Mouse (Mus musculus): Measurements from ENCODE around the gene Pole4. TPM values are rescaled to one million over a fixed set of nuclear protein-coding genes. Genes with fewer than 3 reads are reported as not detected.
A peak's percentile ranks its signal among the peaks of the same experiment; 100 is the strongest.

Gene Pole4
- polyA plus RNA-seq, 1 experiment: 62.9 TPM

DNA sequence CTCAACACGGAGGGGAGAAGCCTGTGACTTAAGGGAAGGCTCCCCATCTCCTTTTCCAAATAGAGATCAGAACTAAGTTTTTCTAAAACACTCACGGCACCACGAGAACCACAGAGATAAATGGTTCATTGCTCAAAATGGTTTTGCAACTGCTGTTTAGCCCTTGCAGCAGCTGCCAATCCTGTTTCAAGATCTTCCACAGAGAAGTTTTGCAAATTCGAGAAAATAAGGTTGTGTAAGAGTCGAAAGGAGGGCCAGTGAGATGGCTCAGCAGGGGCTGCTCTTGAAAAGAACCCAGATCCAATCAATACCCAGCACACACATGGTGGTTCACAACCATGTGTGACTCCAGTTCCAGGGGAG lies 36.3 kb upstream of the Pole4 start:
- peaks cover 67% of the 10 kb centered on the region for H3K4me1 ChIP-seq
- peak overlapping the region; percentile 30 for H3K4me3 ChIP-seq (replicated peaks)
- H3K27me3 ChIP-seq (replicated peaks): no peaks in the 10 kb centered on the region
- H3K36me3 ChIP-seq (replicated peaks; ENCODE audit: low read length): peaks cover 86% of the 10 kb centered on the region
- no peaks in the 10 kb centered on the region for H3K9me3 ChIP-seq
- no peak for TF ChIP-seq GATA1 (IDR thresholded peaks at IDR 0.05; ENCODE audit: borderline replicate concordance, low read length)
- no peak for TF ChIP-seq FLI1 (IDR thresholded peaks at IDR 0.05; ENCODE audit: low read length)

DNA sequence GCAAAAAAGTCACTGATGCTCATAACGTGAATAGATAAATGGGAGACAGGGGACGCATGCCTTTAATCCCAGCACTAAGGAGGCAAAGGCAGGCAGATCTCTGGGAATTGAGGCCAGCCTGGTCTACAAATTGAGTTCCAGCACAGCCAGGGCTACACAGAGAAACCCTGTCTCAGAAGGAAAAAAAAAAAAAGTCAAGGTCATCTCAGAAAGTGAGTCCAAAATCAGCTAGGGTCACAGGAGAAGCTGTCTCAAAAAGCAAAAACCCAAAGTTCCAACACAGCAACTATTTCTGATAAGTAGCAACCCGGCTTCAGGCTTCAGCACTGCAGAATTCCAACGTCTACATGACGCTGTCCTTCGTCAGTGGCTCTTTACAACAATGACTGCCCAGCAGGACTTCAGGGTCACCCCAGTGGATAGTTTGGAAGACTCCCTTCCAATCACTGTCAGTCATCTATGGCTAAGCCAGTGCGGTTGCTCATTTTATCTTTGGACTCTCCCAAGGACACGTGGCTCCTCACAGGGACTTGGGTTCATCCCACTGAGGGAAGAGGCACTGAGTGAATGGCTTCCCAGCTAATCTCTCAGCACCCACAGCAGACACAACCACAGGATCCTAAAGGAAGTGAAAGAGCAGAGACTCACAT lies 35.8 kb upstream of the Pole4 start:
- no peaks in the 10 kb centered on the region for H3K27me3 ChIP-seq (replicated peaks)
- no peak for TF ChIP-seq FLI1 (IDR thresholded peaks at IDR 0.05; ENCODE audit: low read length)
- TF ChIP-seq GATA1 (IDR thresholded peaks at IDR 0.05; ENCODE audit: borderline replicate concordance, low read length): peak; percentile 48; the same call in 1 of the 3 replicates
- H3K9me3 ChIP-seq: no peaks in the 10 kb centered on the region
- H3K4me3 ChIP-seq (replicated peaks): peak overlapping the region; percentile 30
- H3K4me1 ChIP-seq: peaks cover 62% of the 10 kb centered on the region
- peaks cover 86% of the 10 kb centered on the region for H3K36me3 ChIP-seq (replicated peaks; ENCODE audit: low read length)

DNA sequence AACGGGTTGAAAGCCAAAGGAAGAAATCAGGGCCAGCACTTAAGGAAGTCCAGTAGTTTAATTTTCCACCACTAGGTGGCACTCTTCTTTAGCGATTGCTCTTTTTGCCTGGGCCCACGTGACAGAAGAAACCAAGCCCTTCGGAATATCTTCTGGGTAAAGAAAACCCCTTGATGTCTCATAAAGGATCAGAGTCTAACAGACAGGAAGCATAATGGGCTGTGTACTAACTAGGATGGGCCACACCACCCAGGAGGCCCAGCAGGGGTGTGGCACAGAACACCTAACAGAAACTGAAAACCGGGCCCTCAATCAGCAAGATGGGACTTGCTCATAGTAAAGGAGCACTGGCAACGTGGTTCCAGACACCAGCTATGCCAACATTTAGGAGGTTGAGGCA lies 35.1 kb upstream of the Pole4 start:
- Histone ChIP-seq H3K27me3 (replicated peaks) (no peaks in the 10 kb centered on the region), H3K4me1 (peaks cover 55% of the 10 kb centered on the region), H3K9me3 (no peaks in the 10 kb centered on the region), H3K36me3 (replicated peaks; ENCODE audit: low read length) (peaks cover 87% of the 10 kb centered on the region), H3K4me3 (replicated peaks) (peak overlapping the region; percentile 77)
- TF ChIP-seq FLI1 (IDR thresholded peaks at IDR 0.05; ENCODE audit: low read length) (no peak), GATA1 (IDR thresholded peaks at IDR 0.05; ENCODE audit: borderline replicate concordance, low read length) (no peak)

DNA sequence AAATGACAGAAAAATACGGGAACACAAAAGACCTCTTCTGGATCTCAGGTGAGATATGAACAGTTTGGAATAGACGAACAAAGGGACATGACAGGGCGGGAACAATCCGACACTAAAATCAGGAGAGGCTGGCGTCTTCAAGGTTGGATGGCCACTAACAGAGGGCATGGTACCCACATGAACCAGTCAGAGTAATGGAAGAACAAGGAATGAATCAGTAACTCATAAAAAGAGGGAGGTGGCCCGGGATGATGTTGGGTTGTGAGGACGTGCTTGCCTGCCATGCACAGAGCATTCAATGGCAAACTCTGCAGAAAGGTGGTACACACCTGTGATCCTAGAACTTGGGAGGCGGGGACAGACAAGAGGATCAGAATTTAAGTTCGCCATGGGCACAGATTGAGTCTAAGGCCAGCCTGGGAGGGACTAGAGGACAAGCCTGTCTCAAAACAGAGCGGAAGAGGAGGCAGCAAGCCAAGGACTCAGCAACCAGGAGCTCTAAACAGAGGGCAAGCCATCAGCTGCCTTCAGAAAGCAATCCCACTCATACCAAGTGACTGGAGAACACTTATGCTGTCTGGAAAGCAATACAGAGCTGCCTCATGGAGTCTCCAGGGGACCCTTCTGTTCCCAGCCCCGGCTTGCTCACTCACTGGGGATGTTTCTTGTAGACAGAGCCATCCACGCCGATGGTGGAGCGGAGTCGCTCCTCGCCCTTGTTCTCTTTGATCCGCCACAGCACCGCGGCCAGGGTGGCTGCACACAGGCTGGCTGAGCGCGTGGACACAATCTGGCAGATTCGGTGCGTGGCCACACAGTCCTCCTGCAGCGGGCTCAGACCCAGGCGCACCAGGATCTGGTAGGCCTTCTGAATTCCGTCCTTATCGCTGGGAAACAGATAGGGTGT lies 32.7 kb upstream of the Pole4 start:
- H3K9me3 ChIP-seq: no peaks in the 10 kb centered on the region
- H3K4me1 ChIP-seq: peaks cover 31% of the 10 kb centered on the region
- H3K36me3 ChIP-seq (replicated peaks; ENCODE audit: low read length): peaks cover 85% of the 10 kb centered on the region
- H3K4me3 ChIP-seq (replicated peaks): no peak overlapping the region
- TF ChIP-seq FLI1 (IDR thresholded peaks at IDR 0.05; ENCODE audit: low read length) (no peak), GATA1 (IDR thresholded peaks at IDR 0.05; ENCODE audit: borderline replicate concordance, low read length) (no peak)
- H3K27me3 ChIP-seq (replicated peaks): no peaks in the 10 kb centered on the region

DNA sequence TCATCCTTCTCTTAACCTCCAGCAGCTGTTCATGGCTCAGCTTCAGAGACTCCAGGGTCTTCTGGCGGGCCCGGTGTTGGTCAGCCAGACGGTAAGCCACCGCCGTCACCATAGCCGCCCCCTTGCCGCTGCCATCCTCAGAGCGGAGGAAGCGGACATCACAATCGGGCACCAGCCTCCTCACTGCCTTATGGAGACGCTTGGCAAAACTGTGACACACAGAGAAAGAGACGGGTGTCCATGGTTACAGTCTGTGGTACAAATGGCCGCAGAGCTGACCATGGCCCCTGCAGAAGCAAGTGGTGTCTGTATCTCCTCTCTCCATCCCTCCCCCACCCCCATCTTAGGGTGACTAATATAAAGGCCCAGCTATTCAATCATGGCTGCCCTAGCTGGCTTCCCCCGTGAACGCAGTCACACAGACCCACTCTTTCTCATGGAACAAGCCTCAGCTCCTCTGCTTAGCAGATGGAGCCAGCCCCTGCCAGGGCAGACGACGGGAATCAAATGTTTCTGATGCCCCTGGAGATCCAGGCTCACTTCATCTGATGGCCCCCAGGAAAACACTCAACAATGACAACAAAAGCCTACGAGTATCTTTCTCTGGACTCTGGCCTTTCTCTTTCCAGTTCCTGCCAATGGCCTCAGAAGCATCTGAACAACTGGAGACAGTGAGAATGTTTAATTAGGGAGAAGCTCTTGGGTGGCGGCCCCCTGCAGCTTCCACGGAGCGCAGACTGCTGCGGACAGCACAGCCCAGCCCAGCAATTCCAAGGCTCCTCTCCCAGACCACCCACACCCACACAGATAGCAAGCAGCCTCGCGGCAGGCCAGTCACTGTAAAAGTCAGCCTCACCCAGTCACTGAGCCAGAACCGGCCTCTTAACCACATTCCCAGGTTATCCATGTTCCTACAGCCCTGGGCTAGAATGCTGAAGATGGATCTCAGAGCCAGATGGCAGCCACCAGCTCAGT lies 31.7 kb upstream of the Pole4 start:
- no peak for TF ChIP-seq GATA1 (IDR thresholded peaks at IDR 0.05; ENCODE audit: borderline replicate concordance, low read length)
- no peak for TF ChIP-seq FLI1 (IDR thresholded peaks at IDR 0.05; ENCODE audit: low read length)
- H3K9me3 ChIP-seq: no peaks in the 10 kb centered on the region
- H3K4me3 ChIP-seq (replicated peaks): no peak overlapping the region
- no peaks in the 10 kb centered on the region for H3K27me3 ChIP-seq (replicated peaks)
- peaks cover 82% of the 10 kb centered on the region for H3K36me3 ChIP-seq (replicated peaks; ENCODE audit: low read length)
- H3K4me1 ChIP-seq: peaks cover 21% of the 10 kb centered on the region

DNA sequence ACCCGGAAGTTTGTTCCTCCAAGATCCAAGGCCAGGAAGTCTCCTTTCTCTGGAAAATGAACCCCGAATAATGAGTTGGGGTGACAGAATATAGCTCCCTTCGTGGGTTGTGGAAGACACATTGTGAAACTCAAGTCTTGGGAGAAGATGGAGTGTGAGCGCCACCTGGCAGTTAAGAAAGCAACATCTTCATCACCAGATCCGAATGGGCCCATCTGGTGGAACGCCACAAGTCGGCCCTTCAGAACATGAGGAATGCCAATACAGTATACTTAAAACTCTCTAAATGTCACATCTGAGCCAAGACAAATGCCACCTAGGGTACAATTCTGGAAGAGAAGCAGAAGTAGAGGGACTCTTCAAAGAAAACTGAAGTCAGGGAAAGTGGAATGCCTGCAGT lies 30.2 kb upstream of the Pole4 start:
- H3K36me3 ChIP-seq (replicated peaks; ENCODE audit: low read length): peaks cover 90% of the 10 kb centered on the region
- H3K4me1 ChIP-seq: peaks cover 9% of the 10 kb centered on the region
- TF ChIP-seq FLI1 (IDR thresholded peaks at IDR 0.05; ENCODE audit: low read length): no peak
- no peak for TF ChIP-seq GATA1 (IDR thresholded peaks at IDR 0.05; ENCODE audit: borderline replicate concordance, low read length)
- no peaks in the 10 kb centered on the region for H3K9me3 ChIP-seq
- H3K4me3 ChIP-seq (replicated peaks): no peak overlapping the region
- H3K27me3 ChIP-seq (replicated peaks): no peaks in the 10 kb centered on the region

DNA sequence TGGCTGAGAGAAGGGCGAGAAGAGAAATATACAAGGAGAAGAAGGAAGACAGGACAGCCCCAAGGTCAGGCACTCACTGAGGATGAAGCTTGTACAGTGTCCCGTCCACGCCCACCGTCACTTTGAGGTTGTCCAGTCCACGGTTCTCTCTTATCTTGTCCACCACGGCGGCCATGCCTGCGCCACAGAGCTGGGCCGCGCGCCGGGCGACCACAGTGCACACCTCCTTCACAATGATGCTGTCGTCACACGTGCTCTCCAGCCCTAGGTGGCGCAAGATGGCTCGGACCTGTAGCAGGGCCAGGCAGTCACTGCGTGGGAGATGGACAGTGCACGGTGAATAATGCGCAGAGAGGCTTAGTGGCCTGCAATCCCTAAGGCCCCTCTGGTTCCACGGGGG lies 23.5 kb upstream of the Pole4 start:
- TF ChIP-seq GATA1 (IDR thresholded peaks at IDR 0.05; ENCODE audit: borderline replicate concordance, low read length): no peak
- no peak for TF ChIP-seq FLI1 (IDR thresholded peaks at IDR 0.05; ENCODE audit: low read length)
- Histone ChIP-seq H3K4me1 (peaks cover 6% of the 10 kb centered on the region; the same call in 1 of the 2 replicates), H3K36me3 (replicated peaks; ENCODE audit: low read length) (peaks cover 94% of the 10 kb centered on the region), H3K27me3 (replicated peaks) (no peaks in the 10 kb centered on the region), H3K4me3 (replicated peaks) (no peak overlapping the region), H3K9me3 (no peaks in the 10 kb centered on the region)

DNA sequence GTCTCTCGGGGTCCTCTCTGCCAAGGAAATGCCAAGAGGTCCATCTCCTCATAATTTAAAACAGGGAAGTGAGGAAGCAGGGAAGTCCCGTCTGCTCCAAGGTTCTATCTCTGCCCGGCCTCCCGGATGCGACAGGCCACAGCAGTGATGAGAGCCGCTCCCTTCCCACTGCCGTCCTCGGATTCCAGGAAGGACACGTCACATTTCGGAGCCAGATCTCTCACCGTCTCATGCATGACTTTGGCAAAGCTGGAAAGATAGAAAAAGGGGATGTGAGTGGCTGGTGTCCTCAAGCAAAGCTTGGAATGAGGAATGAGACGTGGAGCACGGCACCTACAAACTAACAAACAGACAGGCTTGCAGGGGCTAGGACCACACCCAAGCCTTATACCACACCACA lies 22.0 kb upstream of the Pole4 start:
- peaks cover 6% of the 10 kb centered on the region; the same call in 1 of the 2 replicates for H3K4me1 ChIP-seq
- no peaks in the 10 kb centered on the region for H3K9me3 ChIP-seq
- peaks cover 95% of the 10 kb centered on the region for H3K36me3 ChIP-seq (replicated peaks; ENCODE audit: low read length)
- H3K27me3 ChIP-seq (replicated peaks): no peaks in the 10 kb centered on the region
- no peak for TF ChIP-seq GATA1 (IDR thresholded peaks at IDR 0.05; ENCODE audit: borderline replicate concordance, low read length)
- no peak for TF ChIP-seq FLI1 (IDR thresholded peaks at IDR 0.05; ENCODE audit: low read length)
- H3K4me3 ChIP-seq (replicated peaks): no peak overlapping the region

DNA sequence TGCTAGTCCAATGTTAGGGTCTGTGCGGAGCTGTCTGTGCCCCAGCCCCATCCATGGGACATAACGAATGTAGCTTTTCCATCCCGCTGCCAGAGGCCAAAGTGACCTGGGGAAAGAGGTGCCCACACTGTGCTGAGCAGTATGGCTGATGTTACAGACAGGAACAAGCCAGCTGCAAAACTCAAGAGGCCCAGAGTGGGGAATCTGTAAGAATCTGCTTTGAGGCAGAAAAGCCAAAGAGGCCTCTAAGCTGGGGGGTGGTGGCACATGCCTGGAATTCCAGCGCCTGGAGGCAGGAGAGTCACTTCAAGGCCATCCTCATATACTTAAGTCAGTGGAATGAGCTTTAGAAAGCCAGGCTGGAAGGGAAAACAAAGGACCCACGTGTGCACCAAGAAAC lies 18.2 kb upstream of the Pole4 start:
- peaks cover 4% of the 10 kb centered on the region for H3K27me3 ChIP-seq (replicated peaks)
- no peak overlapping the region for H3K4me3 ChIP-seq (replicated peaks)
- no peaks in the 10 kb centered on the region for H3K9me3 ChIP-seq
- peaks cover 56% of the 10 kb centered on the region for H3K36me3 ChIP-seq (replicated peaks; ENCODE audit: low read length)
- H3K4me1 ChIP-seq: no peaks in the 10 kb centered on the region
- TF ChIP-seq FLI1 (IDR thresholded peaks at IDR 0.05; ENCODE audit: low read length) (no peak), GATA1 (IDR thresholded peaks at IDR 0.05; ENCODE audit: borderline replicate concordance, low read length) (no peak)
